Mouse (Mus musculus): ENCODE measurements at regions not wholly inside any gene's neighbourhood (a gene's known extent, or its start where the extent isn't known, plus 50 kb on each side); places are given as distances from the start of the nearest gene placed in this dataset.

- no peak for TF ChIP-seq TAL1 (IDR thresholded peaks at IDR 0.05; ENCODE audit: low read length)
- TF ChIP-seq GATA1 (IDR thresholded peaks at IDR 0.05; ENCODE audit: low read length) = no peak
These were observed 218.7 kb upstream of the Camk1g start for GRCm38 (mm10) chr1:193588477-193589464.
